Mouse (Mus musculus) layer of hippocampus, adult 9-10 months (tissue): ENCODE data around the gene Siva1.

Experiments
- DNase-seq: peaks from one replicate; pipeline ENCODE4 v3.0.0; 2022; ENCODE audit warnings: low spot score

Gene Siva1

DNA sequence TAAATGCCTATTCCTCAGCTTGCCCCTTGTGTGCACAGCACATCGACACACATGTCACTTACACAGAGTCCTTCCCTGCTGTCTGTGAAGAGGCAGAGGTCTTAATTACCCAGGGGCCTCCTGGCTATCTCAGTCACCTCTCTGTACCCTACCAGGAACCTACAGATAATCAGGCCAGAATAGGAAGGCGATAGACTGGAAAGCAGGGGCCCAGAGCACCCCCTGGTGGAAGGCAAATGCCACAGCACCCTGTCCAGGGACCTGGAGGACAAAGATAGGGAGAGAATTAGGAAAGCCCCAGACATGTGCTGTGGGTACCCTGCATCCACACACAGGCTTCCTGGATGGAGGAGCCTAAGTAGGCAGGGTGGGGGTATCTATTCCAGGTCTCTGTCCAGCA is 20.7 kb upstream of the Siva1 start:
- DNase-seq: no peak

DNA sequence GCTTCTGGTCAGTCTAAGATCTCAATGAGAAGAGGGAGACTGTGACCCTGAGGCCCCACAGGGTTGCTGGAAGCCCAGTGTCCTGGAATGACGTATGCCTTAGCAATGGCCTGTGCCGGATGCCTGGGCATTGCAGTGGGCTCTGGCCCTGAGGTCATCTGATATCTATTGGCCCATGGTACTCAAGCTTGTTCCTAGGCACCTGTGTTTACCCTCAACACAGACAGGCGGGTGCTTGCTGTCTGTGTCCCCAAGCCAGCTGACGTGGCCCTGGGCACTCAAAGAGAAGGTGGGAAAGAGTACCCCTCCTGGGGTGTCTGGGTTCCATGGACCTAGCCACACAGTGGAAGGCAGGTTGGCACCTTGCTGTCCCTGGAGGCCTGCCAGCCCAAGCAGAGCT is 18.8 kb upstream of the Siva1 start:
- no peak for DNase-seq

DNA sequence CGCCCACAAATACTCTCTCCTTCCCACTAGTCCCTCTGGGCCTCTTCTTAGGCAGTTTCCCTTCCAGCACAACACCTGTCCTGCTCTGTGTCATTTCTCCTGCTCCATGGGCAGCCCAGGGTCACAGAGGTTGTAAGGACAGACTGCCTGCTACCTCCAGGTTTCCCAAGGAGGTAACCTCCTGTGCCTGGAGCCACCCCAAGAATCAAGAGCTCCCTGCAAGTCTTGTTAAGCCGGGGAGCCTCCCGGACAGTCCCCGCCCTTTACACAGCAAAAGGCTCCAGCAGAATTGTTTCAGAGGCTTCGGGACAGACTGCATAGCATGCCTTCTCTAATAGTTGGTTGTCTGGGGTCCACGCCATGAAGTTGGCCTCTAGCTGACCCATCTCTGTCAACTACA is 18.0 kb upstream of the Siva1 start:
- no peak for DNase-seq

DNA sequence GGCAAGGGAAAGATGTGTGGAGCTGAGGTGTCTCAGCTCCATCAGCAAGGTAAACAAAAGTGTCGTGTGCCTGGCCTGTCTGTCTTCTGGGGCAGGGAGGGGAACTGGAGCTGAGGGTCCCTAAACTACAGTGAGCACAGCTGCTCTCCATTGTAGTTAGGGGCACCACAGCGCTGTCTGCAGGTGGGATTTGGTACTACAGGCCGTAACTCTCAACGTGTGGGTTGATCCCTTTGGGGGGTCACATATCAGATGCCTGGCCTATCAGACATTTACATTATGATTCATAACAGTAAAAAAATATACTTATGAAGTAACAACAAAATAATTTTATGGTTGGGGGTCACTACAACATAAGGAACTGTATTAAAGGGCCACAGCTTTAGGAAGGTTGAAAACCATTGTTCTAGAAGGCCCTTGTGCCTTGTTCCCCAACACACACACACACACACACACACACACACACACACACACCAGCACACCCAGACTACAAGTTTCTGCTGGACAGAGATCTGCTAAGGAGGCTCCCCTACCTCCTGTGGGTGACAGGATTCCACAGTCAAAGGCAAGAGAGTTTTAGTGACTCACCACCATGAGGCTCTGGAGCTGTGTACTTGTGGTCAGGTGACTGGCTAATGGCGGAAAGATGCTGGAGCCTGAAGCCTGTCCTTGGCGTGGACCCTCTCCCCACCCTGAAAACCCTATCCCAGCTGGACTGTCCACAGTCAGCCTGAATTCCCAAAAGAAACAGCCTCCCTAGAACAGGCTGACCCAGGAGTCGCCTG is 17.2 kb upstream of the Siva1 start:
- DNase-seq: no peak

DNA sequence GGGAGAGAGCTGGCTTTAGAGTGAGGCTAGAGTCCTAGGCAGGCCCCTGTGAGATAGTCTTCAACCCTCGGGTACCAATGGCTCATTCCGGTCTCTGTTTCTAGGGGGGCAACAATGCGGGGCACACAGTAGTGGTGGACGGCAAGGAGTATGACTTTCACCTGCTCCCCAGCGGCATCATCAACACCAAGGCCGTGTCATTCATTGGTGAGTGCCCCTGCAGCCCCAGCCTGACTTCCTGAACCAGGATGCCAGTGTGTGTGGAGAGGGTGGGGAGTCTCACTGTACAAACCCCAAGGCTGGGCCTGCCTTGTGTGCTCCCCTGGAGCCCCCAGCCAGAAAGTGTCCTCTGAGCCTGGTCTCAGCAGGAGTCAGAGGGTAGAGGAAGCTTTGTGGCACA is 16.3 kb upstream of the Siva1 start:
- no peak for DNase-seq

DNA sequence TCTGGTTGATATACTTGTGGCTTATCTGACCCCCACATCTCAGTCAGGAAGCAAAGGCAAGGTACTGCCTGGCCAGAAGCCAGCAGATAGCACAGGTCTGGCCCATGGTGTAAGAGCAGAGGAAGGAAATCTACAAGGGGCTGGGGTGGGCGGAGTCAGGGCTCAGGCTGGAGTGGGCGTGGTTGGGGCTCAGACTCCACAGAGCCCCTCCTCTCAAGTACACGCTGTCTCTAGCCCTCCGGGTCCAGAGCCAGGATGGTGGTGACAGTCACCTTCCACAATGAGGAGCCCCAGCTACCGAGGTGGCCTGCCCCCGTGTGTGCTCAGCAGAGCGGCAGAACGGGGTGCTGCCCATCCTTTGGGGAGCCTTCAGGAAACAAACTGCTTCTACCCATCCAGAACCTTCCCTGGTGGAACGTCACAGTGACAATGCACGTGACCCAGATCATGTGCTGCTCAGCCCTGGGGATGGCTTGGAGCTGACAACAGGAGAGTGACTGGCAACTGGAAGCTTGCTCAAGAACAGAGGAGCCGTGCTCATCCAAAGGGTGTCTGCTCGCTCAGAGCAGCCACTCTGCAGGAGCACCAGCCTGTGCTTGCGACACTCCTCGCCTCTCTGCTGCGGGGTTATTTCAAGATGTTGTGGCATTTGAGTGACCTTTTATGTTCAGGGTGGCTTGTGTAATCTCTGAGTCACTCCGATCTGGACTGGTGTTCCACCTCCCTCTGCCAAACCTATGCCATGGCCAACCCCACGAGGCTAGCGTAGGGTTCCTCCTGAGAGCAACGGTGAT is 15.4 kb upstream of the Siva1 start:
- no peak for DNase-seq

DNA sequence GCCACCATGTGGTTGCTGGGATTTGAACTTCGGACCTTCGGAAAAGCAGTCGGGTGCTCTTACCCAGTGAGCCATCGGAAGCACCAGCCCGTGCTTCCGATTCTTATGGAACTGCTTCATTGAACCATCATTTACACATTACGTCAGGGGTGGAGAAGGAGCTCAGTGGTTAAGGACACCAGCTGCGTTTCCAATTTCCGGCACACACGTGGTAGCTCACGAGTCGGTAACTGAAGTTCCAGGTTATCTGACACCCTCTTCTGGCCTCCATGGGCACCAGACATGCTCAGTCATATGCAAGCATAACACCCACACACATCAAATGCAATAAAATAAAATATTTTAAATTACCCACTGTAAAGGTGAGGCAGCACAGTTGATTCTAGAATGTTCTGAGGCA is 14.4 kb upstream of the Siva1 start:
- DNase-seq: no peak

DNA sequence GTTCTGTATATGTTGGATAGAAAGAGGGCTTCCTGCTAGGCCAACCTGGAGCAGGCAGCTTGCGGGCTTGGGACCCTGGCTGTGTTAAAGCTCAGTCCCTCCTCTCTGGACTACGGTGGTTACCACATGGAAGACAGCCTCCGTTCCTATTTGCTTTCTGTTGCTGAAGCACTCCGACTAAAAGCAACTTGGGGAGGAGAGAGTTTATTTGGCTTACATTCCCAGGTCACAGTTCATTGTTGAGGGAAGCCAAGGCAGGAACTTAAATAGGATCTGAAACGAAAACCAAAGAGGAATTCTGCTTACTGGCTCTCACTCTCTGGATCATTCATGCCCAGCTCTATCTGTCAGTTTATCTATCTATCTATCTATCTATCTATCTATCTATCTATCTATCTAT is 13.7 kb upstream of the Siva1 start:
- no peak for DNase-seq

DNA sequence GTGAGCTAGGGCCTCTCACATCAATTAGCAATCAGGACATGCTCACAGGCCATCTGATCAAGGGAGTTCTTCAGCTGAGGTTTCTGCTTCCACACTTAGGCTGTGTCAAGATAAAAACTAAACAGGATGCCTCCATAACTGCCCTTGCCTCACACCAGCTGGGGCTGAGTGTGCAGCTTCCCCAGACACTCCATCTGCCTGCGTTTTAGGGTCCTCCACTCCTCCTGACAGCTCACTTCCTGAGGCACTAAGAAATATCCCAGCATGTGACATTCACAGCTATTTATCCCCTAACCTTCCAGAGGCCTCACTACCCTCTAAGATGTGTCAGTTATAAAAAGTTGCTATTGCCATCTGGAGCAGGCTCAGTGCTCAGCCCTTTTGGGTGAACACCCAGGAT is 13.0 kb upstream of the Siva1 start:
- no peak for DNase-seq

DNA sequence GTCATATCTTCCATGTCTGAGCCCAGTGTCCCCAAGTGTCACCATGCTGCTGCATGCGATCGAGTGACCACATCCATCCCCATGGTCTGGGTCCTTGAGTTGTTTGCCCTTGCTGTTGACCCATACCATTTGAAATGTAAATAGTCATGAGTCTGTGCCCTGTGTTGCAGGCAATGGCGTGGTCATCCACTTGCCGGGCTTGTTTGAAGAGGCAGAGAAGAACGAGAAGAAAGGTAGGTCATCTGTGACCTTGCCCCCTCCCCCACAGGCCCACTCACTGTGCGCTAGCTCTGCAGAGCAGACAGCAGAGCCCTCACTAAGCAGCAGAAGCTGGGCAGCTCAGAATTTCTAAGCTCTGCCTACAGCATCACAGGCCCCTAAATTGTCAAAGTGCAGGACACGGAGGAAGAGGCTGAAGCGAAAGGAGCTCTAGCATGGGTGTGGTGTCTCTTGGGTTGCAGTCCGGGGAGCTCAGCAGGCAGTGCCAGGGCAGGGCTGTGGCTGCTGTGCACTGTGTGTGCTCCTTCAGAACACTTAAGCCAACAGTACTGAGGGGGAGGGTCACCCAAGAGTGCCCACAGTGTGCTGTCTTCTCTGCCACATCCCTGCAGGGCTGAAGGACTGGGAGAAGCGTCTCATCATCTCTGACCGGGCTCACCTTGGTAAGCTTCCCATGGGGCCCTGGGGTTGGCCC is 12.2 kb upstream of the Siva1 start:
- DNase-seq: no peak

DNA sequence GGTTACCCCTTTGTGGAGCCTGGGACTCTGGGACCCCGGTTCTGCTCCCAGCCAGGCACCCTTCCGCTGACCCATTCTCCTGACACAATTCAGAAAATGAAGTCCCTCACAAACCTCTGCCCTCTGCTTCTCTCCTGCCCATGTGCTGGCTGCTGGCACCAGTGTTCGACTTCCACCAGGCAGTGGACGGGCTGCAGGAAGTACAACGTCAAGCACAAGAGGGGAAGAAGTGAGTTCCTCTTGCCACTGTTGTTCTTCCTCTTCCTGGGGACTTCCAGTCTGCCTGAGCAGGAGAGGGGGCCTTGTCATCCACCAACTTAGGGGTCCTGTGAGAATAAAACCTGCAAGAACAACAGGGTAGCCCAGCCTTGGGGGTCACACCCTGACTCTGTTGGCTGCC is 11.6 kb upstream of the Siva1 start:
- no peak for DNase-seq

DNA sequence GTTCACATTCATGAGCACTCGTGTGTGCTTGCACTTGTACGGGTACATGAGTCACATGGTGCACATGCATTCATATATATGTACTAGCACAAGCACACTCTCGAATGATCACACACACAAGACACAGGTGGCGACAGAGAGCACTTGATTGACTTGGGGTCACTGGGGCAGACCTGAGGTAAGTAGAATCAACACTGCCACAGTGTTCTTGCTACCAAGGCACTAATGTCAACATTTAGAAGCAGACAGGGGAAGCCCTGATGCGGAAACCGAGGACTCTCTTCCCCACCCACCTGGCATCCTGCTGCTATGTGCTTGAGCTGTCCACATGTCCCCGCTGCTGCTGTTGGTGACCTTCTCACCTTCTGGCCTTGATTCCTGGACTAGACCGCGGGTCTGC is 10.8 kb upstream of the Siva1 start:
- DNase-seq: no peak

DNA sequence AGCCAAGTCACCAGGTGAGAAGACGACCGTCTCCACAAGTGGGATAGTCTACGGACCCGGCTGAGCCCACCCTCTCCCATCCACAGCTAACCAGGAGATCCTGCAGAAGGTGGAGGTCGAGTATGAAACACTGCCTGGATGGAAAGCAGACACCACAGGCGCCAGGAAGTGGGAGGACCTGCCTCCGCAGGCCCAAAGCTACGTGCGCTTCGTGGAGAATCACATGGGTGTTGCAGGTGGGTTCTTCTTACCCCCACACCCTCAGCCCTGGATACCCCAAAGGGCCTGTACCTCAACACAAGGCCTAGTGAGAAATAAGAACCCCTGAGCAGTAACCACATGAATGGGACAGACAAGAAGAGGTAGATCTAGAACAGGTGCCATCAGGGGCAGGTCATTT is 5.0 kb upstream of the Siva1 start:
- DNase-seq: no peak

DNA sequence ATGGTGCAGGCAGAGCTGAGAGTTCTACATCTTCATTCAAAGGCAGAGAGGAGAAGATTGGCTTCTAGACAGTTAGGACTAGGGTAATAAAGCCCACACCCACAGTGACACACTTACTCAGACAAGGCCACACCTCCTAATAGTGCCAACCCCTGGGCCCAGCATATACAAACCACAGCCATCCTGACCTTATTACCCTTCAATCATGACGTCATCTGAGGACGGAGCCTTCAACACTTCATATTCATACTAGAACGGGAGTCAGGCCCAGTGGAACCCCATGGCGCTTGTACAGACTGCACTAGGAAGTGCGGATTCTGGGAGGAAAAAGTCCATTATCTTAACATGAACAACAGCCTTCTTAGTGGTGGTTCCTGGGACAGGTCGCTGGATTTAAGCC is 1.4 kb upstream of the Siva1 start:
- no peak for DNase-seq

DNA sequence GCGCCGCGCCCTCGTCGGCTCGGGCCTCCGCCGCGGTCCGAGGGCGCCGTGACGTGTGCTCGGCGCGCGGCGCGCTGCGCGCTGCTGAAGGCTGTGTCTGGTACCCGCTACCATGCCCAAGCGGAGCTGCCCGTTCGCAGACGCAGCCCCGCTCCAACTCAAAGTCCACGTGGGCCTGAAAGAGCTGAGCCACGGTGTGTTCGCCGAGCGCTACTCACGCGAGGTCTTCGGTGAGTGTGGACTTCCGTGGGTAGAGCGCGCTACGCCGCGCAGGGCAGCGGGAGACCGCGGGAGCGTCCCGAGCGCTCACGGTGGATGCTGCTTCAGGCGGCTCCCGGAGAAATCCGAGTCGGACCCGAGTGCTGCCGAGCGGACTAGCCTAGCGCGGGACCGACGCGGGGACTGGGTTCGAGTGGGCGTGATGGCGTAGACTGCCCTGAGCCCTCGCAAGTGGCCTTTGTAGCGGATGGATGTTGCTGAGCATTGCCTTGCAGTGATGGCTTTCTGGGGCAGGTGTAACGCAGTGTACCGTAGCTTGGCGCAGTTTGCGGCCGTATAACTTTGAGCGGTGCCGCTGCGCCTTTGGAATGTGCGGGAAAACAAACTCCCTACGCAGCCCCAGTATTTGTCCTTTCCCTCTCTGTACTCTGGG is 502 bp downstream of the Siva1 start:
- no peak for DNase-seq

DNA sequence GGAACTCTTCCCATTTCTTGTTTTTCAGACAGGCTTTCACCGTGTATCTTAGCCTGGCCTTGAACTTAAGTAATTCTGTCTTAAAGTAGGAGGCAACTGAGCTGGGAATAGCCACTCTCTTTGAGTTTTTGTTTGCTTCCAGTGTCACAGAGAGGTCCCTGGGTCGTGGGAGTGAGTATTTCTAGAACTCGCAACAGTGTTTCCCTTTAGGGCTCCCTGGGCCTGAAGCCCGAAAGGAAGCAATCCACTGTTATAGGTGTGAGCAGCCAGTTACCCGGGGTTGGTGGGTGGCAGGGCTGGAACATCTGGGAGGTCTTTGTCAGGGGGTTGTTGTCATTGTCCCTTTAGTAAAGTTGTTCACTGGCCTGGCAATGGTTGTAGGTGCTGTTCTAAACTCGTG is 1.7 kb downstream of the Siva1 start:
- DNase-seq: no peak

DNA sequence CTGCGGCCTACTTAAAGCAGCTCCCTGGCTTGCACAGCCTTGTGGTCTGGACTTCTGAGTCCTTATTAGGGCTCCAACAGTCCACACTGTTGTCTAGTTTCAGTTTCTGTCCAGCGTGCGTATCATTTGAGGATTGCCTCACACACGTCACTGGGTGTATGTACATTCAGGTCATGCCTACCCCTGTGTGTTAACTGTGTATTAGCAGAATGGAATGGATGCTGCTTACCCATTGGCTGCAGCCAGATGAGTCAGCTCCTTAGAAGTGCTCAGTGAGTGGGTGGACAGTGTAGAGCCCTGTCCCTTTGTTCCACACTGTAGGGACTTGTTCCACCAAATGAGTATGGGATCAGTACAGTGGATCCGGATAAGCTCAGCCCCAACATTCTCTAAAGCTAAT is 3.6 kb downstream of the Siva1 start:
- DNase-seq: no peak

DNA sequence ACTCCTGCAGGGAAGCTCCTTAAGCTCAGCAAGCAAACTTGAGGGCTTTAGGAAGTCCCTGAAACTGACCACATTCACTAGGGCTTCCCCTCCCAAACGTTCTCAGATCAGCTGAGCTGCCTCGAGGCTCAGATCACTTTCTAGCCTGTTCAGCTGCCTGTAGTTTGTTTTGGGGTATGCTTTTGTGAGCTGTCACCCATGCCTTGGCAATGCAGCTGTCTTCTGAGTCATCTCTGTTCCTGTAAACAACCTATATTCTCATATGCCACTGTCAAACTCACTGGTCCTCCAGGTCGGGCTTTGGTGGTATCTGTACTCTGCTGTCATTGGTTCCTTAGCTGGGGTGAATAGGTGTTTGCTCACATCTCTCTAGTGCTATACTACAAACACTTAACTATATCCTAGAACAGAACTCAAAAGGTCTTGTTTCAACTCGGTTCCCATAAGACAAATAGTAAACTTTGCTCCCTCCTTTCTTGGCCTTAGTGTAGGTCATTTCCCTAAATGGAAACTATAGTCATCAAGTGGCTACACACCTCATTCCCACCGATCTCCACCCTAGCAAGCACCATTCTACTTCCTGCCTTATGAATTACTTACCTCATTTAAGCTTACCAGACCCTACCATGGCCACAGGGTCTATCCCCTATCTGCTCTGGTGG is 7.4 kb downstream of the Siva1 start:
- no peak for DNase-seq

DNA sequence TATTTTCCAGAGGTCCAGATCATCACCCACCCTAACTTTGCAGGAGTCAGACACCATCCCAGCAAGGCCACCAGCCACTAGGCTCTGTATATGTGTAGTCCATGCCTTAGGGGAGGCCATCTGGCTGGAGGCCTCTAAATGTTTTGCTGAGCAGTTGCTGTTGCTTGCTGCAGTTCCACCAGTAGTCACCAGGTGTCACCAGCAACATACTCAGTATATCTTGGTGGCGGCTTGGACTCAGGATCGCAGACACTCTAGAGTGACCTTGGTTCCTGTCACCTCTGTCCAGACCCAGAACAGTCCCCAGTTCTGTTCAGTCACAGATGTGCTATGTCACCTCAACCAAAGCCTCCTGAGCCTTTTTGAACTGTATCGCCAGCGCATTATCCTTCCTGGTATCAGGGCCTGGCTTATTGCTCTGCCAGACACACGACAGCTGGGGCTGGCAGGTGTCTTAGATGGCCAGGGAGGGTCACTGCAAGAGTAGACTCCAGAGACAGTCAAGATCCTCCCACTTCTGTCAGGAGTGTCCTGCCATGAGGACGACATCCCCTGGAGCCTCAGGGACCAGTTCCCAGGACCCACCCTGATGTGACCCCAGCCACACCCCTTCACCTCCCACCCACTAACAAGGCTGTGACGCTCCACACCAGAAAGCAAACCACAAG is 8.8 kb downstream of the Siva1 start:
- DNase-seq: peak; percentile 89

DNA sequence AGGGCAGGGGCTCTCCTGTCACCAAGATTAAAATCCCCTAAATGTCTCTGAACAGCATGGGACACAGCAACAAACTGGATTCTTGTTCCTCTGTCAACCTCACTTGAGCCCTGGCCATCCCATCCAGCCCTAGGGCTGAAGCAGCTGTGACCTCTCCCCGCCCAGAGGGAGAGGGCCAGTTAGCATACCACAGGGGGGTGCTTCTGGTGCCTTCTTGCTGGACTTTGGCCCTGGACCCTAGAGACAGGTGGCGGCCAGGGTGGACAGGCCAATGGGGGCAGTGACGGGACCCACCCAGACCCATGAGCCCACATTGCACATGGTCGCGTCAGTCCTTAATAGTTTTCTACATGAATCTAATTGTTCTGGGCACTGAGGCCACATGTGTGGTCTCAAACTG is 9.6 kb downstream of the Siva1 start:
- DNase-seq: no peak

DNA sequence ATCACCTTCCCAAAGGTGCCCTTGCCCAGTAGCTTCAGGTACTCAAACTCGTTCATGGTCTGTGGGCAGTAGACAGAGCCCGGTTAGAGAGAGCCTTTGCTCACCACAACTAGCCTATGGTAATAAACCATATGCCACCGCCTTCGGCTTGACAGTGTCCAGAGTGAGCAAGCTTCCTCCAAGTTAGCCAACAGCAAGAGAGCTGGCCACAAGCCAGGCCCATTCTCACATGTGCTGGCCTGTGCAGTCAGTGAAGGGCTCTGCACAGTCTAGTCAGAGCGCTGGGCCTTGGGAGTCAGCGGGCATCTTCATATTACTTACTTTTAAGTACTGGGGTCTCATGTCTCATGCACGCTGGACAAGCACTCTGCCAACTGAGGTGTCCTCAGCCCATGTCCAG is 14.1 kb downstream of the Siva1 start:
- DNase-seq: no peak

DNA sequence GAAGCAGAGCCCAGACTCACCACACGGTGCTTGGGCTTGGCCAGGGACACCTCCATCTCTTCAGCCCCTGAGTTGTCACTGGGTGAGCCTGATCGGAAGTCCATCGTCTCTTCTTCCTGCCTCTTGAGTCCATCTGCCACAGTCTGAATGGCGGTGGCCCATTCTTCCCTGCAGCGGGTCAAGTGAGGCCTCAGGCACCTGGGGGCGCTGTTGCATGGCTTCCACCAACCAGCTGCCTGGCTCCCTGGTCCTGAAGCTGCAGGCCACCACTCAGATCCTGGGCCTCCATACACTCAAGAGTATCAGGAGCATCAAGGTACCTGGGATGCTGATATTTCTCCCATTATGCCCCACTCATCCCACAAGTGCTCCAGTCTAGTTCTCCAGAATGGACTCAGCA is 14.6 kb downstream of the Siva1 start:
- no peak for DNase-seq
